Mouse (Mus musculus) heart, adult 8-10 months (tissue): Measurements from ENCODE around the gene Exoc3l2. TPM values are rescaled to one million over a fixed set of nuclear protein-coding genes. Genes with fewer than 3 reads are reported as not detected.
A peak's percentile ranks its signal among the peaks of the same experiment; 100 is the strongest.

Source experiments
- DNase-seq: peaks from one replicate; pipeline ENCODE4 v3.0.0; 2022; ENCODE audit warnings: low spot score
- total RNA-seq, 4 experiments: library from RNA; stranded (reverse); gene quantifications; 2 replicates each; pipeline ENCODE4 v1.2.4; 2022

Exoc3l2 gene
- total RNA-seq, 4 experiments from 2014 or later, result 0.94 to 1.5 (median 1.1) TPM

GRCm38 (mm10) chr7:19456628-19457027 lies 6.5 kb upstream of the Exoc3l2 start:
- DNase-seq, result no peak

- no peak for DNase-seq
Measured at GRCm38 (mm10) chr7:19457414-19458071, 5.6 kb upstream of the Exoc3l2 start.

- no peak for DNase-seq
Measured at GRCm38 (mm10) chr7:19458072-19458486, 5.1 kb upstream of the Exoc3l2 start.

GRCm38 (mm10) chr7:19458591-19459111 lies 4.5 kb upstream of the Exoc3l2 start, which contains the start of gene Mark4:
Mark4 (minus strand) TSS chr7:19458821.
- DNase-seq, result peak; percentile 71

- no peak for DNase-seq
Measured at GRCm38 (mm10) chr7:19459144-19459870, 3.8 kb upstream of the Exoc3l2 start.

GRCm38 (mm10) chr7:19460500-19460899 lies 2.6 kb upstream of the Exoc3l2 start:
- no peak for DNase-seq

GRCm38 (mm10) chr7:19461488-19461887 lies 1.6 kb upstream of the Exoc3l2 start:
- DNase-seq, result peak; percentile 82

- DNase-seq, result no peak
Measured at GRCm38 (mm10) chr7:19462443-19462842, 688 bp upstream of the Exoc3l2 start.

- no peak for DNase-seq
Measured at GRCm38 (mm10) chr7:19464367-19465307, 1.5 kb downstream of the Exoc3l2 start.

GRCm38 (mm10) chr7:19466602-19467145 lies 3.5 kb downstream of the Exoc3l2 start:
- no peak for DNase-seq

- DNase-seq, result no peak
Measured at GRCm38 (mm10) chr7:19467638-19468037, 4.5 kb downstream of the Exoc3l2 start.

- DNase-seq, result no peak
Measured at GRCm38 (mm10) chr7:19468279-19468678, 5.1 kb downstream of the Exoc3l2 start.

GRCm38 (mm10) chr7:19469404-19469803 lies 6.3 kb downstream of the Exoc3l2 start:
- no peak for DNase-seq

GRCm38 (mm10) chr7:19470308-19470707 lies 7.2 kb downstream of the Exoc3l2 start:
- DNase-seq, result no peak

- DNase-seq, result no peak
Measured at GRCm38 (mm10) chr7:19472403-19472802, 9.3 kb downstream of the Exoc3l2 start.

GRCm38 (mm10) chr7:19473875-19474443 lies 10.8 kb downstream of the Exoc3l2 start:
- DNase-seq, result peak; percentile 38

GRCm38 (mm10) chr7:19477084-19477483 lies 14.0 kb downstream of the Exoc3l2 start:
- no peak for DNase-seq

- DNase-seq, result no peak
Measured at GRCm38 (mm10) chr7:19477624-19478384, 14.7 kb downstream of the Exoc3l2 start.

- DNase-seq, result no peak
Measured at GRCm38 (mm10) chr7:19483281-19483680, 20.1 kb downstream of the Exoc3l2 start.

- DNase-seq, result no peak
Measured at GRCm38 (mm10) chr7:19485488-19485887, 22.4 kb downstream of the Exoc3l2 start.
